Mouse (Mus musculus) NIH3T3 (cell line): ENCODE data around the gene Cdh8.

ENCODE experiments used
- DNase-seq: peaks from one replicate; pipeline ENCODE4 v3.0.0-alpha.2; 2012; ENCODE audit warnings: low read depth

Gene Cdh8

GRCm38 (mm10) chr8:99415966-99416781 is at the start of gene Cdh8:
Gene Cdh8, minus strand, starts transcription at chr8:99416471.
- no peak for DNase-seq

- no peak for DNase-seq
Observed at GRCm38 (mm10) chr8:99446506-99446905, 30.2 kb upstream of the Cdh8 start.

DNA sequence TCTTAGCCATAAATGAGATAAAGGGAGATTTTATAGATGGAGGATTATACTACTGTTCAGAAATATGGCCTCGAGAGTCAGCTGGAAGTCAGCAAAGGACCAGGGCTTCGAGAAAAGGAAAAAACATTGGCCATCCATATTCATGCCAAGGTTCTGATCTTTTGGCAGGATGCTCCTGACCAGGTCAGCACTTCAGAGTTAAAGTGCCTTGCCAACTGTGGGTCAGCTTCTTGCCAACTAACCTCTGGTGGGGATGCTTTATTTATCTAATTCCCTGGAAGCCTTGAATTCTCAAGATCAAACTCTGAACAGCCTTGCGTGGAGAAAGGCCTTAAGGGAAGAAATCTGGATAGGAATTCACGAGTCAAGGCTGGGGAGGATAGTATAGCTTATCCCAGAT is 9.6 kb upstream of the Cdh8 start:
- DNase-seq, result no peak

GRCm38 (mm10) chr8:99421516-99421915 is 5.2 kb upstream of the Cdh8 start:
- no peak for DNase-seq

GRCm38 (mm10) chr8:99419726-99420125 is 3.5 kb upstream of the Cdh8 start:
- DNase-seq, result no peak

GRCm38 (mm10) chr8:99417456-99417855 is 1.2 kb upstream of the Cdh8 start:
- DNase-seq, result no peak

- DNase-seq, result no peak
Observed at GRCm38 (mm10) chr8:99415076-99415965, 950 bp downstream of the Cdh8 start.

DNA sequence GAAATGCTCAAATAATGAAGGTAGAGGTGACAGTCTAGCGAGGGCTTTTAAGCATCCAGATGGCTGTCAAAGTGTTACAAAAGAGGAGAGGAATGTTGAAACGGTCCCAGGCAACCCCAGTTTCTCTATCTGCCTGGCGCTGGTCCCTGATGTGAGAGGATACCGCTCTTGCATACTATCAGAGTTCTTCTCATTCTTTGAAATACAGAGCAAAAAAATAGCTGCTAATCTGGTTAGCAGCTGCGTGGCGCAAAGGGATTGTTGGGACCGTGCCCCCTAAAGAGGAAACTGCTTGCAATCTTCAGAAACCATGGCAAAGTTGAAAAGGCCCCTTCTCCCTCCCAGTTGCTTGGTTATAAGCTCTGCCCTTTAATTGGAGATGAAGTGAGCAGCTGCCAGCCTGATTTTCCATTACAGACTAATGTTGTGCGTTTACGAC is 1.8 kb downstream of the Cdh8 start:
- no peak for DNase-seq

GRCm38 (mm10) chr8:99413877-99414482 is 2.3 kb downstream of the Cdh8 start:
- no peak for DNase-seq

GRCm38 (mm10) chr8:99393908-99394307 is 22.4 kb downstream of the Cdh8 start:
- no peak for DNase-seq

- DNase-seq, result no peak
Observed at GRCm38 (mm10) chr8:99370104-99370503, 46.2 kb downstream of the Cdh8 start.

DNA sequence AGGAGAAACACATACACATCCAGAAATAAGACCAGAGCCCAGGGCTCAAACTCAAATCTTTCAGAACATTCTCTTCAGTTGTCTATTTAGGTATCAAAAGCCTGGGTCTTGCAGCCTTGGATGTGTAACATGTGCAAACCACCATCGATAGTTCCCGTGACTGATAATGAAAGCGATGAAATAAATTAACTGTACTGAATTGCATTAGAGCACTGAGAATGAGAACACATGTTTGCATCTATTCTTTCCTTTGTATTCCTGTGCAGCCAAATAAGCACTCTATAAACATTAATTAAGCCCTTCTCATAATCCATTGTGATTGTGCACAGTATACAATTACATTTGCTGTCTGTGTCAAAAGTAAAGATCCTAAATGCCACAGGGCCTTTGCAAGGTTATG is 47.1 kb downstream of the Cdh8 start:
- DNase-seq, result no peak

- DNase-seq, result no peak
Observed at GRCm38 (mm10) chr8:99368449-99368848, 47.8 kb downstream of the Cdh8 start.

GRCm38 (mm10) chr8:99353923-99354322 is 62.3 kb downstream of the Cdh8 start:
- DNase-seq, result no peak

DNA sequence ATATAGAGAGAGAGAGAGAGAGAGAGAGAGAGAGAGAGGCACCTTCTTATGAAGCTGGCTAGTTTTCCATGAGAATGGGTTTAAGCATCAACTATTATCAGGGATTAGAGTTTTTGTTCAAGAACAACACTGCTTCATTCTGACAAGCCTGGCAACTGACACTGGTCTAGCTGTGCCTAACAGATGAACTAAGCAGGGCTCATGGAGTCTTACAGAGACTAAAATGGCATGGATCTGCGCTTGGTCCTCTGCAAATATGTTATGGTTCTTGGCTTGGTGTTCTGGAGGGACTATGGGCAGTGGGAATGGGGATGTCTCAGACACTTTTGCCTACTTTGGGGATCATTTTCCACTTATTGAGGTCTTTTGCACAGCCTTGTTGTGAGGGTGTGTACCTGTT is 63.0 kb downstream of the Cdh8 start:
- DNase-seq, result no peak

- DNase-seq, result no peak
Observed at GRCm38 (mm10) chr8:99349456-99349855, 66.8 kb downstream of the Cdh8 start.

GRCm38 (mm10) chr8:99348618-99349017 is 67.7 kb downstream of the Cdh8 start:
- no peak for DNase-seq

DNA sequence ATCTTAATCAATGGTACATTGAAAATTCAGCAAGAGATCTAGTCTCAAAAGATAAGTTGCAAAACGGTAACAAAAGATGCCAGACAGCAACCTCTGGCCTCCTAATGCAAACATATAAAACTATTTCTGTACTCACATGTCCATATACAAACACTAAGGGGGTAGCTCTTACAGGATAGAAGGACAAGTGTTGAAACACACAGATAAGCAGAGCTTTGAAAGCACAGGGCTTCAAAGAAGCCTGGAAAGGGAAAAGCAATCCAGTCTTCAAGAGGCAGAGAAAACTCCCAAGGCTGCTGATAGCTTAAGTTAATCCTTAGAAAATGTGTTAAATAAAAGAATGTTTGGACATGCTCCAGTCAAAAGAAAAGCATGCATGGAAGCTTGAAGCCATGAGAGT is 77.0 kb downstream of the Cdh8 start:
- DNase-seq, result no peak

DNA sequence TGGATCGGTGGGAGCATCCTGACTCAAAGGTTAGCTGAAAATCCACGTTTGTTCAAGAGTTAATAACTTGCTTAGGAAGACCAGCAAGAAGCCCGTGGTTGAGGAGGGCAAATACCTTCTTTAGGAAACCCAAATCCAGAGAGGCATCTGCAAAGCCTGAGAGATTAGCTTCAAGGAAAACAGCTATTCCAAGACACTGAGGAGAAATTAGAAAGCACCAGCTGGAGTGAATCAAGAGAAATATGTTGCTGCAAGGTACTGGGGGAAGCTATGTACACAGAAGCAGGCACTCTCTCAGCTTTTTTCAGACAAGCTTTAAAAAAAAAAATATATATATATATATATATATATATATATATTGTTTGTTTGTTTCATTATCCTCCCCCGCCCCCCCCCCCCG is 88.7 kb downstream of the Cdh8 start:
- no peak for DNase-seq

DNA sequence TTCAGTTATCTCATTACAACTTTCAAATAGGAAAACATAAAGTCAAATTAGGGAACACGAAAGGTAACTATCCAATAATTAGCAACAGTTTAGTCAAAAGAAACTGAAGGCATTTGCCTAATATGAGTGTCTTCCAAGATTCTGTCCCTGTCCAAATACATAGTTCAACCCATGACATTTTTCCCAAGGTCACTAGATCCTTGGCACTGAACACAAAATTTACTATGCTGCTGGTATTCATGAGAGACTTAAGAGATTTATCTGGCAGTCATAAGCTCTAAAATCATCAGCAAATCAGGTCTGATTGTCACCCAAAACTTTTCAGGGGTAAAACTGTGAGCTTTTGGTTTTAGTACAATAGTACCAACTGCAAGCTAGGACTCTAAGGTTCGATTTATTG is 101.7 kb downstream of the Cdh8 start:
- no peak for DNase-seq

GRCm38 (mm10) chr8:99304184-99304583 is 112.1 kb downstream of the Cdh8 start:
- DNase-seq, result no peak

- DNase-seq, result no peak
Observed at GRCm38 (mm10) chr8:99290201-99290600, 126.1 kb downstream of the Cdh8 start.

- DNase-seq, result no peak
Observed at GRCm38 (mm10) chr8:99285103-99285502, 131.2 kb downstream of the Cdh8 start.
